In genomic region chr13:104816635-104817571, GRCm38 (mm10) we compare ENCODE assay signal across 8 mouse cellular contexts. TPM values are rescaled to one million over a fixed set of nuclear protein-coding genes. Genes with fewer than 3 reads are reported as not detected.
DNase-seq lines count a peak whose midpoint lies in the region; ATAC-seq lines count a peak whose summit lies in the region.

Gene Cwc27, minus strand, starts transcription at chr13:104817142.

- intact Hi-C loops in left cerebral cortex, postnatal 14 days (cut with DNase I) = loop anchor here (10.0 kb wide), 1 partner anchor 408 kb away; no protein-coding TSS in a partner anchor

- peaks cover 18% of the 10 kb centered on the region for H3K4me1 ChIP-seq in intestine, embryonic 14.5 days (replicated peaks; ENCODE audit: control insufficient read depth, insufficient read depth, low read length)

- no peaks in the 10 kb centered on the region for H3K27me3 ChIP-seq in intestine, embryonic 14.5 days (replicated peaks; ENCODE audit: control insufficient read depth, insufficient read depth, low read length)

- H3K36me3 ChIP-seq in intestine, embryonic 14.5 days (ENCODE audit: control insufficient read depth, insufficient read depth, low read length) = peaks cover 4% of the 10 kb centered on the region; the same call in 1 of the 2 replicates

- H3K9me3 ChIP-seq in intestine, embryonic 14.5 days (ENCODE audit: control insufficient read depth, low read length) = no peaks in the 10 kb centered on the region

- peak within 1 kb of the TSS; percentile 87 for H3K4me2 ChIP-seq in intestine, embryonic 14.5 days (ENCODE audit: low read length)

- under 1% methylated on average over 50 of the region's 50 CpGs for WGBS in intestine, embryonic 14.5 days

- peak; percentile 85 to 97 for DNase-seq in adrenal gland, adult (ENCODE audit: inconsistent age in 2 of 2, low spot score in 1 of 2)
- peak; percentile 88 for DNase-seq in embryo, embryonic 10.5 days (ENCODE audit: low spot score)
- peak; percentile 73 for DNase-seq in gastrocnemius, postnatal 25 days
- peak; percentile 96 for DNase-seq in intestine, embryonic 14.5 days (ENCODE audit: low spot score)
- DNase-seq in left cerebral cortex, postnatal 14 days (ENCODE audit: low spot score in 2 of 2) = peak; percentile 81
- peak; percentile 89 for DNase-seq in mesoderm, embryonic 11.5 days (ENCODE audit: low read depth, low spot score)
- DNase-seq in right cerebral cortex, postnatal 36 days (ENCODE audit: low spot score in 2 of 2) = peak; percentile 57 to 64
- DNase-seq in yolk sac, embryonic 10.5 days (ENCODE audit: low spot score) = peak; percentile 88

- peak within 1 kb of the TSS; percentile 75 for H3K4me3 ChIP-seq in intestine, embryonic 14.5 days (ENCODE audit: low read depth, low read length)

- H3K9ac ChIP-seq in intestine, embryonic 14.5 days (ENCODE audit: low read length) = peak within 1 kb of the TSS; percentile 90

- peak within 1 kb of the TSS; percentile 86; the same call in 1 of the 2 replicates for H3K27ac ChIP-seq in intestine, embryonic 14.5 days (ENCODE audit: low read depth)

- ATAC-seq in intestine, embryonic 14.5 days (replicated peaks; ENCODE audit: low FRiP score, low TSS enrichment, low read depth) = peak; percentile 96

RNA-seq across cellular contexts. Expression of gene Cwc27, which starts in this region (rescaled TPM):
- 1 to 10 TPM; 7.9 to 9.8 TPM for total RNA-seq in gastrocnemius, postnatal 25 days (2021)
- 31.1 and 31.2 TPM in 2 replicates for polyA plus RNA-seq in intestine, embryonic 14.5 days (2014; fragmentation: Nextera tagmentation; extraction: Ambion mirVana)
- total RNA-seq in left cerebral cortex, postnatal 14 days (2021) = 10 to 100 TPM; 17.4 to 18.4 TPM

Comparison
In these comparisons a context has a peak if more than half of its experiments do, and no peak if none do; other contexts are left out.
1. Peak in every context shown above with its lines: DNase-seq, ATAC-seq, H3K4me3 ChIP-seq and H3K27ac ChIP-seq.